Mouse (Mus musculus) C2C12 (cell line): ENCODE measurements around the gene Rnf144a.

Experiments
- CEBPB ChIP-seq: IDR thresholded peaks from one replicate; pipeline ENCODE4 v1.6.1; 2011; ENCODE audit warnings: low read depth, mild to moderate bottlenecking, control low read depth, moderate library complexity
- CTCF ChIP-seq: IDR thresholded peaks from one replicate; pipeline ENCODE4 v1.5.1; 2011; ENCODE audit not compliant: control insufficient read depth, insufficient read depth, insufficient read length
- MAX ChIP-seq: IDR thresholded peaks from one replicate; pipeline ENCODE4 v1.6.1; 2011; ENCODE audit warnings: mild to moderate bottlenecking, control low read depth
- MYOD1 ChIP-seq: IDR thresholded peaks from one replicate; pipeline ENCODE4 v1.6.1; 2011; ENCODE audit warnings: low read depth; ENCODE audit not compliant: control insufficient read depth, insufficient read length
- MYOG ChIP-seq: IDR thresholded peaks from one replicate; pipeline ENCODE4 v1.6.1; 2011; ENCODE audit not compliant: control insufficient read depth, insufficient read length; ENCODE audit errors: extremely low read depth
- USF1 ChIP-seq: IDR thresholded peaks from one replicate; pipeline ENCODE4 v1.6.1; 2011; ENCODE audit warnings: low read depth, mild to moderate bottlenecking, control low read depth, moderate library complexity

DNA sequence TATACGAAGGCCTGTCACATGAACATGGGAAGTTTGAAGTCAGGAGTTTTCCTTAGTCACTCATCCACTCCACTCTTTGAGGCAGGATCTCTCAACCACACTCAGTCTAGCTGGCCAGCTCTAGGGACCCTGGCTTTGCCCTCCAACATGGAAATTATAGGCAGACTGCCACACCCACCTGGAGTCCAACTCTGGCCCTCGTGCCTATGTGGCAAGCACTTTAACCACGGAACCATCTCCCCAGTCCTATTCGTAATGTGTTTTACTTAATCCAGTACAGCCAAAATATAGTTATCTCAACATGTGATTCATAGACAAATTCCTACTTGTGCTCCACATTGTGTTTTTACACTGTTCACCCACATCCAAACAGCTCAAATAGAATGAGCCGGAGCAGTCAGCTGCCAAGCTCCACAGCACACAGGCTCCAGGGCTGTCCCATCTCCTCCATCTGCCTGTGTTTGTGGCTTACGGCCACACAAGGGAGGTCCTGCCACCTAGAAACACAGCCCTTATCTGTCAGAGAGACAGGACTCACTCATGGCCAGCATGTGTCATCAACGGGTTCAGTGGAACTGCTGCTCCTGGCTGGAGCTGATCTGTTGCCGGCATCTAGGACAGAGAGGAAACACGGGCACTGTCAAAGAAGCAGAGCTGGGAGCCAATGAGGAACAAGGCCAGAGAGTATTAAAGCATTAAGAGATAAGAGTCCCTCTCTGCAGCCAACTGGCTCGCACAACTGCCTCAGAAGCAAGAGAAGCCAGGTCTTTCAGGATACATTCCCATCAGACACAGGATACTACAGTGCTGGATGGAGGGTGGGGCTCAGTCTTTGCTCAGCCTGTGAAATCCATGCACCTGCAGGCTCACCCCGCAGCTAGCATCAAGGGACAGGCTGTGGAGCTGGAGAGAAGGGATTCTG, 10.0 kb downstream of the Rnf144a start:
- TF ChIP-seq CTCF (no peak), USF1 (no peak), MYOG (no peak), MYOD1 (no peak), MAX (no peak), CEBPB (no peak)
